Mouse (Mus musculus): Measurements from ENCODE around the gene Pla2g2d.

Gene Pla2g2d

GRCm38 (mm10) chr4:138825751-138826567 is 50.4 kb downstream of the Pla2g2d start:
- no peak for DNase-seq (ENCODE audit: low spot score in 2 of 2)

GRCm38 (mm10) chr4:138827147-138827546 is 51.6 kb downstream of the Pla2g2d start:
- DNase-seq (ENCODE audit: low spot score in 2 of 2) = no peak

Data from right cerebral cortex, adult 2 months (tissue).